10 mouse cellular contexts compared by ENCODE assay signal in genomic region chr11:112987782-112988181, GRCm38 (mm10).
DNase-seq lines count a peak whose midpoint lies in the region; ATAC-seq lines count a peak whose summit lies in the region.
"Had no signal": no experiment of that assay in that cellular context is flagged by ENCODE, and none has a peak within 500 bp of the region (broad histone marks: within the 10 kb centered on the region; RNA-seq: fewer than 3 reads in every experiment).

No protein-coding gene starts in this region.

- H3K4me2 ChIP-seq in stomach, embryonic 15.5 days = no peak overlapping the region
- H3K4me2 ChIP-seq in midbrain, embryonic 11.5 days = no peak overlapping the region
- H3K4me2 ChIP-seq: neural tube, embryonic 13.5 days had no signal

- H3K9me3 ChIP-seq in stomach, embryonic 15.5 days = no peaks in the 10 kb centered on the region
- H3K9me3 ChIP-seq in midbrain, embryonic 11.5 days (ENCODE audit: control insufficient read depth, low read length) = no peaks in the 10 kb centered on the region
- H3K9me3 ChIP-seq: neural tube, embryonic 13.5 days had no signal

- H3K4me3 ChIP-seq in stomach, embryonic 15.5 days (replicated peaks) = no peak overlapping the region
- no peak overlapping the region for H3K4me3 ChIP-seq in midbrain, embryonic 11.5 days (ENCODE audit: low read depth, low read length)
- H3K4me3 ChIP-seq: neural tube, embryonic 13.5 days had no signal

- peak; percentile 11 for DNase-seq in kidney, adult 18-20 months
- no peak for DNase-seq in kidney, adult 11 months
- DNase-seq in kidney, postnatal 25 days = peak; percentile 36 to 60
- no peak for DNase-seq in midbrain, embryonic 11.5 days (ENCODE audit: low spot score, missing footprints)
- DNase-seq in Muller cell, postnatal 12 days (ENCODE audit: inconsistent ontology term) = no peak
- DNase-seq in embryo, embryonic 9.5 days (ENCODE audit: extremely low spot score) = no peak
- DNase-seq: thymus, postnatal 25 days had no signal

- H3K27me3 ChIP-seq in stomach, embryonic 15.5 days (replicated peaks) = no peaks in the 10 kb centered on the region
- H3K27me3 ChIP-seq in midbrain, embryonic 11.5 days (ENCODE audit: control insufficient read depth, insufficient read depth, low read length) = no peaks in the 10 kb centered on the region; the same call in 1 of the 2 replicates
- H3K27me3 ChIP-seq: neural tube, embryonic 13.5 days had no signal

- H3K4me1 ChIP-seq in stomach, embryonic 15.5 days = peaks cover 16% of the 10 kb centered on the region
- H3K4me1 ChIP-seq in midbrain, embryonic 11.5 days (ENCODE audit: control insufficient read depth, insufficient read depth, low read length) = peaks cover 22% of the 10 kb centered on the region

- H3K9ac ChIP-seq in stomach, embryonic 15.5 days = no peak overlapping the region
- no peak overlapping the region for H3K9ac ChIP-seq in midbrain, embryonic 11.5 days (ENCODE audit: low read length)
- H3K9ac ChIP-seq: neural tube, embryonic 13.5 days had no signal

- ATAC-seq in hematopoietic stem cell, adult 5-6 weeks (replicated peaks in 1 of 2; ENCODE audit: insufficient read depth in 1 of 2, low FRiP score in 2 of 2, low TSS enrichment in 1 of 2, low read depth in 1 of 2, poor library complexity in 2 of 2, severe bottlenecking in 2 of 2) = peak; percentile 29 to 57; a peak in 2 of 4 replicates
- ATAC-seq in stomach, embryonic 15.5 days (ENCODE audit: insufficient read depth, low FRiP score, low read depth) = no peak
- no peak for ATAC-seq in midbrain, embryonic 11.5 days (ENCODE audit: low FRiP score)

- peak overlapping the region; percentile 65; the same call in 1 of the 2 replicates for H3K27ac ChIP-seq in stomach, embryonic 15.5 days
- H3K27ac ChIP-seq in midbrain, embryonic 11.5 days (ENCODE audit: low read depth, low read length) = no peak overlapping the region
- H3K27ac ChIP-seq: neural tube, embryonic 13.5 days had no signal

- 62% methylated on average over 7 of the region's 7 CpGs for WGBS in stomach, embryonic 15.5 days
- 94% methylated on average over 7 of the region's 7 CpGs for WGBS in midbrain, embryonic 11.5 days

- H3K36me3 ChIP-seq in stomach, embryonic 15.5 days = no peaks in the 10 kb centered on the region
- no peaks in the 10 kb centered on the region for H3K36me3 ChIP-seq in midbrain, embryonic 11.5 days (ENCODE audit: control insufficient read depth, insufficient read depth, low read length)
- H3K36me3 ChIP-seq: neural tube, embryonic 13.5 days had no signal

Comparison
In these comparisons a context has a peak if more than half of its experiments do, and no peak if none do; other contexts are left out.
1. DNase-seq: peak in kidney, adult 18-20 months (single experiment) and kidney, postnatal 25 days (2 of 2); none in kidney, adult 11 months (single experiment), midbrain, embryonic 11.5 days (single experiment), Muller cell, postnatal 12 days (single experiment) and embryo, embryonic 9.5 days (single experiment).
2. ATAC-seq: peak in hematopoietic stem cell, adult 5-6 weeks (2 of 2); none in stomach, embryonic 15.5 days (single experiment) and midbrain, embryonic 11.5 days (single experiment).